Mouse (Mus musculus): ENCODE data around the gene Csnk1e.
"Not testable (repeated sequence)": the region's sequence is repeated elsewhere in the genome, so short reads cannot be mapped to it uniquely, and the experiment has no call there.

Csnk1e gene

DNA sequence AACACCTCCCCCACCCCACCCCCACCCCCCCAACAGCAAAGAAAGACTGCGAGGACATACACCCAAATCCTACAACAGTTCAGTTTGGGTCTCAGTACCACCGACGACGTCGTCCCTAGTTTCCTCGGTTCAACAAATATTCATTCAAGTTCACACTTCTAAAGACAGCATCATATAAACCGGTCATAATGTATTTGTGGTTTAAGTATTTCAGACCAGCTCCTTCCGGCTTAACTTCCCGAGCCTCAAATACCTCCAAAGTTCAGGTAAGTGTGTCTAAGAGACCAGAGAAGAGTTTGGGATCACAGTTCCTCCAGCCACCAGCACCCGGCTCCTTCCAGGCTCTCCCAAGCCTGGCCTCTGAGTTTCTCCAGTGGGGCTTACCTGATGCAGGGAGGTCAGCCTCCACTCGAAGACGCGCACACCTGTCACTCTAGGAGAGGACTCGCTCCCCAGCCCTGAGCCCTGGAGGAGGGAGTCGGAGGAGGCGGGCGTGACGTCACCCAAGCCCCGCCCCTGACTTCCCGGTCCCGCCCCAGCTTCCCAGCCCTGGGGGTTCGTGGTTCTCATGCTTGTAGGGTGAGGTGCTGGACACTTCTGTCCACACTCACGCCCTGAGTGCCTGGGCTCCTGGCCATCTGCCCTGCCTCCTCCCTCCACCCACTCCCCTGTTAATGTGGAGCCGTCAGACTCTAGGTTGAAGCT, at the start of gene Csnk1e:
Gene Csnk1e, minus strand, starts transcription at position 461 of the 705 bp plus-strand sequence.
- DNase-seq (ENCODE audit: low spot score) = peak; percentile 67

DNA sequence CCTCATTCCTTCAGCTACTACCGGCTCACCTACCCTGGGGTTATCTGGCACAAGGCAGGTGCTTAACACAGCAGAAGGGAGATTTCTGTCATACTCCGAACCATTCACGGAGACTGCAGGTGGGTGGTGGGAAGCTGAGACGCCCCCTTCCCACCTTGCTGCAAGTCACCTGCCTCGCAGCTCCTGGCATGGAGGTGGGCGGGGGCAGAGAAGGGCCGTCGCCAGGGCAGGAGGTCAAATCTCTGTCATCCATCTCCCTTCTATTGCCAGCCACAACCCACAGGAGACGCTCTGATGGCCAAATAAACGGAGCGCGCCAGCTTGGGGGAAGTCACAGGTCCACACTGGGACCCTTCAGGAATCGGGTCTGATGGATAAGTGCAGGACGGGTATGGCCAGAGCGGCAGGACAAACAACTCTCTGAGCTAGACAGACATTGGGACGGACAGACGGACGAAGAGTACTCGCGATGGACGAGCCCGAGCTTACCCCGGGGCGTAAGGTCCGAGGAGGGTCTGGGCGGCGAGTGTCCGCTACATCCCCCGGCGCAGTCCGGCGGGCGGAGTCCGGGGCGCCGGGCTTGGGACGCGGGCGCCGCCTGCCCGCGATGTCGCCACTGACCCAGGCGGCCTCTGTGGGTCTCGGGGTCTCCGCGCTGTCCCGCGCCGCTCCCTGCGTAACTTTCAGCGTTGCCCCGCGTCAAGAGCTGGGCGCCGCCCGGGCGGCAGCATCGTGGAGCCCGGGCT, 49.5 kb upstream of the Csnk1e start, which contains the start of gene Kcnj4:
Gene Kcnj4, minus strand, starts transcription at position 535 of the 746 bp plus-strand sequence.
- no peak for DNase-seq (ENCODE audit: low spot score)

DNA sequence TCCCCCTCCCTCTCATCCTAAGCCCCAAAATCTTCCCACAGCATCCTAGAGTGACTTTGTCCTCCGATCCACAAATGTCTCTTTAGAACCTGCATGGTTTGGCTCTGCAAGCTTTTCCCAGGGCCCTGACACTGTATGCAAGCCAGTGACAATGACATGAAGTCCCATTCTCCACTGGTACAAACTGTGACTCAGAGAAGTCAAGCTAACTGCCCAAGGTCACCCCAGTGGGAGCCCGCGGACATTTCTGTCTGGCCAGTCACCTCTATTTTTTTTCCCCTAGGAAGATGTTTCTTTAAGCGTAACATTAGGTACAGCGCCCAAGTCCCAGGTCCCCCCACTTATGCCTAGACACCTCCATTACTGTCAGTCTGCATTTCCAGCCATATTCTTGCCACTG, 48.1 kb upstream of the Csnk1e start:
- no peak for DNase-seq (ENCODE audit: low spot score)

DNA sequence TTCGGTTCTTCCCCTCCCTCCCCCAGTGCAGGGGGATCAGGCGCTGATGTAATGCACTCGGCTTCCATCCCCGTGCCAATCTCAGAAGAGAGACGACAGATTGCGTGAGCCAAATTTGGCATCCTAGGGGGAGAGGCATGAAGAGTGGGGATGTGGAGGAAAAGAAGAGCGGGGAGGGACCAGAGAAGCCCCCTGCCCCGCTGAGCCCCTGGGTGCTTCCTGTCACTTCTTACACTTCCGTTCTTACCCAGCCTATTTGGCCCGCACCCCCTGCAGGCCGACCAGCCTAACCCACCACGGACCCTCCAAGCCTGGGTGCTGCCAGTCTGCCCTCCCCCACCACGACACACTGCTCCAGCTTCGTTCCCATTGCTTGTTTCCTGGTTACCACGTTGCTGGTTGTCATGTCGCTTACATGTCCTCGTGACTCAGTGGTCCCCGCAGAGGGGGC, 47.5 kb upstream of the Csnk1e start:
- no peak for DNase-seq (ENCODE audit: low spot score)

DNA sequence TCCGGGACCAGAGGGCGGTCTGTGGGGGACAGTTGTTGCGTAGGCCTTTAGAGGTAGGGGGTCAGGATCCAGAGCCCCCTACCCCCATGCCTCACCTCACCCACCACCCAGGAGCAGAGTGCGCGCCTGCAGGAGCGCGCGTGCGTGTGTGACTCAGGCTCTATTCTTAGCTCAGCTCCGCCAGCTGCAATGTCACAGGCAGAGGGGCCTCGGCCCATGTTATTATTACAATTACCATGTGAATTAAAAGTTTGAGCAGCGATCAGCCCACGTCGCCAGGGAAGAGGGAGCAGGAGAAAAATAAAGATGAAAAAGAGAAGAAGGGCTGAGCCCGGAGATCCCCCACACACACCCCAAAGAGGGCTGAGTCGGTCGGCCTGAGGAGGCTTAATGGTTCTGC, 44.7 kb upstream of the Csnk1e start:
- DNase-seq (ENCODE audit: low spot score) = no peak

DNA sequence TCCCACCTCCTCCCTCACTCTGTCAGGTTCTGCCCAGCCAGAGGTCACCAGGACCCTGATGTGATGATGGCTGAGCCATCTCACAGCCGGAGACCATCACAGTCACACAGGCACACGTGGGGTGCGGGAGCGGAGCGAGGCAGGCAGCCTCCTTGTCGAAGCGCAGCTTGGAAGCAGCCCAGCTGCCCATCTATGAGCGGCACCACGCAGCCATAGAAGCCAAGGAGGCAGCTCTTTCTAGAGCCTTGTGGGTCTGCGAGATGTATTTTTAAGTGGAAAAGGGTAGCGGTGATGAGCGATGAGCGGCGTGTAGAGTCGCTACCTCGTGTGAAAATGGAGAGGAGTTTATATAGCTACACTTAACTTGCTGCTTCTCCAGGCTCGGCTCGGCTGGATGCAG, 38.2 kb upstream of the Csnk1e start:
- no peak for DNase-seq (ENCODE audit: low spot score)

DNA sequence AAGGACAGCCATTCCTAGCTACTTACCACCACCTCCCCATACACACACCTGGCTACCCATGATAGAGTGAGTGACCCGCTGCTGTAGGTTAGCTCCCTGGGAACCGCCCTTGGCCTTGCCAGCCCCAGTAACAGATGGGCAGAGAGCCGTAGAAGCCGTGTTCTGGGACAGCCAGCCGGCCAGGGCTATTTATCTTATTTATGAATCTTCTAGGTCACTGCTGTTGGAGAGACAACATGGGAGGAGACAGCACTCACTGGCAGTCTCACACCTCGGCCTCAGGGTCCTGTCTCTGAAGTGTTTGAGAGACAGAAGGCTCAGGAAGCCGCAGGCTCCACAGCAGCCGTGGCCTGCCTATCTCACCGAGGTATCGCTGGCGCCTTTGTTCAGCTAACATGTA, 34.1 kb upstream of the Csnk1e start:
- DNase-seq (ENCODE audit: low spot score) = no peak

DNA sequence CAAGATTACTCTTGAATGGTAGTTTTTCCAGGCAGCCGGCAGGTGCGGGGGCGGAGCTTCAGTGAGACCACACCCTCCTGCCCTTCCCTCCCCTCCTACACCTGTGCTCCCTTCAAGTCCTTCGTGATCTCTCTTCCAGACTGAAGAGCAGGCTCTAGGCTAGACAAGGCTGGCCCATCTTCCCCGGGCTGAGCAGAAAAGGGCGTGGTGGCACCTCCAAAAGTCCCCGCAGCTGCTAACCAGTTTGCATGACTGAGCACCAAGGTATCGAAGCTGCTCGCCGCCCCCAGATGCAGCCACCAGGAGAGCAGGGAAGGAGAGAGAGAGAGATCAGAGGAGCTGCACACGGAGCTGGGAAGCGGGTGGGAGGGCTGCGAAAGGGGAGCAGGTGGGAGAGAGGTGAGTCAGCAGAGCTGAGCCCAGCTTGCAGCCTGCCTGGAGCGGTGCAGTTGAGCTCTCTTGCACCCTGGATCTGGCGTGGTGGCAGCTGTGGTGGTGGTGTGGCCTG, 25.9 kb upstream of the Csnk1e start:
- DNase-seq (ENCODE audit: low spot score) = no peak

DNA sequence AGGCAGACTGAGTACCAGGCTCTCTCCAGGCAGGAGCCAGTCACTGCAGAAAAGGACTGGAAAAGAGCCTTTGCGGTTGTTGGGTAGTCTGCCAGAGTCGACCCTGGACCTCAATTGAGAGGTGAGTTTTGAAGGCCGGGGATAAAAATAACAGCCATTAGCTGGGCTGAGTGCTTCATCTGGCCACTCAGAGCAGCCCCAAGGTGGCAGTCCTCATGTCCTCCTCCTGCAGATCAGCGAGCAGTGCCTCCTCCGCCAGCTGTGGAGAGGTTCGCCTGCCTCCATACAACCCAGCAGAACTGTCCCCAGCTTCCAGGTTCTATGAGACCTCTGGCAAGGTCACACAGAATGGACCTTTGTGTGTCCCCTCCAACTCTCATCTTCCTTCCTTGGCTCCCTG, 21.9 kb upstream of the Csnk1e start:
- no peak for DNase-seq (ENCODE audit: low spot score)

DNA sequence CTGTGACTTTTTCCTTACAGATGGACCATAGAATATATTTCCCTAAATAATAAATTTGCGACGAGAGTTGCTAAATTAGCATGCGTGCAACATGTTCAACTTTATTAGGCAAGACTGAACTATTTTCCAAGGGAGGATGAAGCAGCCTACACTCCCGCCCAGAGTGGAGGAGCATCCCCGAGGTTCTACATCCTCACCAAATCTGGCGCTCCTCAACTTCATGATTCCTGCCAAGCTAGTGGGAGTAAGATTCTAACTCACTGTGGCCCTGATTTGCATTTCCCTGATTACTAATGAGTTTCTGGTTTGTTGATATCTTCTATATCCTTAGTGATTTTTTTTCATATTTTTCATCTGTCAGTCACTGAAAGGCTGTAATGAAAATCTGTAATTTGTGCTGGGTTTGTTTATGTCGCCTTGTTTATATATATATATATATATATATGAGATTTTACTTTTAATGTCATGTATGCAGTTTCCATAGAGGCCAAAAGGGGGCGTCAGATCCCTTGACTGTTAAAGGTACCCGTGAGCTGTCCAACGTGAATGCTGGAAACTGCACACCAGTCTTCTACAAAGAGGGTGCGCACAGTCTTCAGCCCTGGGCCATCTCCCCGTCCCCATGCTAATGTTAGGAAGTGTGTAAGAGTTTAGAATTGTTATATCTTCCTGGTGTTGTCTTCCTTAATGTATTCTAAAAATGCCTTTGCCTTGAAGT, 18.4 kb upstream of the Csnk1e start:
- DNase-seq (ENCODE audit: low spot score) = no peak

DNA sequence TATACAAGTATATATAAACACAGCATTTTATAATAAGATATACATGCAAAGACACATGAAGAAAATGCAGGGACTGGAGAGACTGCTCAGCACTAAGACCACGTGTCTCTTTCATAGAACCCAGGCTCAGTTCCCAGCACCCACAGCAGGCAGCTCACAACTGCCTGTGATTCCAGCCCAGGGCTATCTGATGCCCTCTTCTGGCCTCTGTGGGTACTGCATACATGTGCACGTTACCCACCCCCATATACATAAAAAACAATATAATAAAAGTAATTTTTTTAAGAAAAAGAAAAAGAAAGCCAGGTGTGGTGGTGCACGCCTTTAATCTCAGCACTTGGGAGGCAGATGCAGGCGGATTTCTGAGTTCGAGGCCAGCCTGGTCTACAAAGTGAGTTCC, 17.7 kb upstream of the Csnk1e start:
- no peak for DNase-seq (ENCODE audit: low spot score)

DNA sequence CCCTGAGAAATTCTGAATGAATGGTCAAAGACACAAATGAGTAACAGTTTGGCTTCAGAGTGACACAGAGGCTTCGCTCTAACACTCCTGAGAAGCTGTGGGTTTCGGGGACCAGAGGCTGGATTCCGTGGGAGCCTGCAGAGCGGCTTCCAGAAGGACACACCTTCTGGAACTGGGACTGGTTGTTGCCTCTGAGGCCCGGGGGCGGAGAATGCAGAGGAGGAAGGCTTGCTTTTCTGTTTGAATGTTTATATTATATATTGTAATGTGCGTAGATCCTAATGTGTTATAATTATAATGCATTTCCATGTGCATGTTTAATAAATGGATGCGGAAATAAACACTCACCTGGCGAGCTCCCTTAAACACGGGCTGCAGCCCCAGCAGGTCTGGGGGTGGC, 15.7 kb upstream of the Csnk1e start:
- no peak for DNase-seq (ENCODE audit: low spot score)

DNA sequence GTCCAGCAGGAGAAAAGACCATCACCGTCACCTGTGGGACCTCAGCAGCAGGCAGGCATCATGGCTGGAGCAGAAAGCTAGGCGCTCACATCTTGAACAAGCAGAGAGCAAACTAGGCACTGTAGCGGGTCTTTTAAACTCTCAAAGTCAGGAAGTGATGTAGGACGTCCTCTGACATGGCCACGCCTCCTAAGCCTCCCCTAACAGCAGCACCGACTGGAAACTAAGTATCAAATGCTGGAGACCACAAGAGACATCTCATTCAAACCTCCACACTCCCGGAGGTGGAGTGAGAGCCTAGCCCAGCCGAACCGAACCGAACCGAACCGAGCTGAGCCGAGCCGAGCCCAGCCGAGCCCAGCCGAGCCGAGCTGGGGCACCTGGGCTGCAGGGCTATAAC, 15.2 kb upstream of the Csnk1e start:
- no peak for DNase-seq (ENCODE audit: low spot score)

DNA sequence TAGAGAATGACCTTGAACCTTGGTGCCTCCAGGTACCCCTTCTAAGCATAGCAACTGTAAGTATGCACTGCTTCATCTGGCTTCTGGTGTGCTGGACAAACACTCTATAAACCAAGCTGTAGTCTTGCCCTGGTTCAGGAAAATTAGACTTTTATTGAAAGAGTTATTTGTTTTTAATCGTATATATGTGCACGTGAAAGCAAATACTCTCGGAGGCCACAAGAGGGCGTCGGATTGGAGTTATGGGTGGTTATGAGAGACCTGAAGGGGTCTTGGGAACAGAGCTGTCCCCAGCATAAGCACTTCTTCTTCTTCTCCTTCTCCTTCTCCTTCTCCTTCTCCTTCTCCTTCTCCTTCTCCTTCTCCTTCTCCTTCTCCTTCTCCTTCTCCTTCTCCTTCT, 14.2 kb upstream of the Csnk1e start:
- DNase-seq (ENCODE audit: low spot score) = no peak

DNA sequence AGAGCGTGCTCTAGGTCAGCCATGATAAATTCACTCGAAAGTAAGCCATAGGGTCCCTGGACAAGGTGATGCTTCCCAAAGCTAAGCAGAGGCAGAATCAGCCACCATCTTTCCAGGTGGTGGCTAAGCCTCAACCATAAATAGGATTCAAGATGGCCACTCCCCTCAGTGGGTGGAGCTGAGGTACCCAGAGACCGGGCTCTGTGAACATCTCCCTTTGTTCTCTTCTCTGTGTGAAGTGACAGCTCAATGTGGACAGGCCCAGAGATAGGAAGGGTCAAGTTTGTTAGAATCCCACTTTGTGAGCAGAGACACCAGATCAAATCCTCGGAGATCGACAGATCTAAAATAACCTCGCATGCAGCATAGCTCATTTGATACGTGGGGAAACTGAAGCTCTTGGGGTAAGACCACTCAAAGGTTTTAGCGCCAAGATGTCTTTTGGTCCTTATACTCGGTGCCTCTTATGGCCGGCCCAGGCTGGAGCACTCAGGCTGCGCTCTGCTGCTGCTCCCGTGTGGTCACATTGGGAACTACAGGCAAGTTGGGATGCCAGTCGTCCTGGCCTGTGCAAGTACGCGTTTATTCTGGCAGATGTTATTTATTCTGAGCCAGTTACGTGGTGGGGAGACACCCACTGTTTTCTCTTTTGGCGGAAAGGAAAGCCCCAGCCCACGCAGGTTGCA, 11.4 kb upstream of the Csnk1e start:
- DNase-seq (ENCODE audit: low spot score) = peak; percentile 88

DNA sequence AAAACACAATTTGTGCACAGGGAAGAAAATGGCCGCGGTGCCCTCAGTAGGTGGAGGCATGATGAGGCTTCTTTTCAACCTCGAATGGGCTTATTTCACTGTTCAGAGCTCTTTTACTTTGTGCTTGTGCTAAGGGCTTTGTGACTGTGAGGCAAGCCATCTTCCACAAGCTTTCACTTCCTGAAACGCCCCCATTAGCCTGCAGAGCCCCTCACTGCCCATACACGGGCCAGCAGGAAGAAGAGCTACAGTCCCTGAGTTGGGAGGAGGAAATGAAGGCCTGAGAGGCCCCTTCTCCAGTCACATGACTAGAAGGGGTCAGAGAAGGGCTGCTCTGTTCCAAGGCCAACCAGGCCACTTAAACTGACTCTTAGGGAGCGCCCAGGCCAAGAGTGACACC, 1.2 kb upstream of the Csnk1e start:
- no peak for DNase-seq (ENCODE audit: low spot score)

DNA sequence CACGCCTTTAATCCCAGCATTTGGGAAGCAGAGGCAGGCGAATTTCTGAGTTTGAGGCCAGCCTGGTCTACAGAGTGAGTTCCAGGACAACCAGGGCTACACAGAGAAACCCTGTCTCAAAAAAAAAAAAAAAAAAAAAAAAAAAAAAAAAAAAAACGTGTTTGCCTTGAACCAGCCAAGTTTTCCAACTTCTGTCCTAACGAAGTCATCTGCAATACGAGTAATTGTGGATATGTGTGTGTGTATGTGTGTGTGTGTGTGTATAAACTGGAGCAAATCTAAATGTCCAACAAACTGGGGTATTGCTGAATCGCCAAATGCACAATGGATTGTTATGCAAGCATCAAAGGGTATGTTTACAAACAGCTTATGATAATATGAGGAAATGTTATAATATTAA, 738 bp upstream of the Csnk1e start:
- DNase-seq (ENCODE audit: low spot score) = not testable (repeated sequence)

DNA sequence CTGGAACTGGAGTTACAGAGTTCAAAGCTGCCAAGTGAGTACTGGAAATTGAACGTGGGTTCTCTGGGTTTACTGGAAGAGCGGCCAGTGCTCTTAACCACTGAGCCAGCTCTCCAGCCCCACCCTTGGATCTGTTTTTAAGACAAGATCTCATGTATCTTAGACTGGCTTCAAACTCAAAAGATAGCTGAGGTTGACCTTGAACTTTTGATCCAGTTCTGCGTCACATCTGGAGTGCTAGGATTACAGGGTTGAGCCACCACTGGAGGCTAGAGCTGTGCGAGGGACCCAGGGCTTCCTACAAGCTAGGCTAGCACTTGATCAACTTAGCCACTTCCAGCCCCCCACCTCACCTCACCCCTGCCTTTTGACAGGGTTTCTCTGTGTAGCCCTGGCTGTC, 1.5 kb downstream of the Csnk1e start:
- no peak for DNase-seq (ENCODE audit: low spot score)

DNA sequence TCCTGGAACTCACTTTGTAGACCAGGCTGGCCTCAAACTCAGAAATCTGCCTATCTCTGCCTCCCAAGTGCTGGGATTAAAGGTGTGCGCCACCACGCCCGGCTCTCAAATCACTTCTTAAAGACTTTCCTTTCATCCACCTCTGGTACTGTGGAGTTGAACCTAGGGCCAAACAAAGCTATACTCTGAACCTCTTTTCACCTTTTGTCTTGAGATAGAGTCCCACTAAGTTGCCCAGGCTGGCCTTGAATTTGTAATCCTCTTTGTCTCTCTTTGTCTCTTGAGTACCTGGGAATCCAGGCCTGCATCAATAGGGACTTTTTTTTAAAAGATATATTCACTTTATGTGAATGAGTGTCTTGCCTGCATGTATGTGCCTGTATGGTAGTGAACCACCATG, 7.3 kb downstream of the Csnk1e start:
- no peak for DNase-seq (ENCODE audit: low spot score)

DNA sequence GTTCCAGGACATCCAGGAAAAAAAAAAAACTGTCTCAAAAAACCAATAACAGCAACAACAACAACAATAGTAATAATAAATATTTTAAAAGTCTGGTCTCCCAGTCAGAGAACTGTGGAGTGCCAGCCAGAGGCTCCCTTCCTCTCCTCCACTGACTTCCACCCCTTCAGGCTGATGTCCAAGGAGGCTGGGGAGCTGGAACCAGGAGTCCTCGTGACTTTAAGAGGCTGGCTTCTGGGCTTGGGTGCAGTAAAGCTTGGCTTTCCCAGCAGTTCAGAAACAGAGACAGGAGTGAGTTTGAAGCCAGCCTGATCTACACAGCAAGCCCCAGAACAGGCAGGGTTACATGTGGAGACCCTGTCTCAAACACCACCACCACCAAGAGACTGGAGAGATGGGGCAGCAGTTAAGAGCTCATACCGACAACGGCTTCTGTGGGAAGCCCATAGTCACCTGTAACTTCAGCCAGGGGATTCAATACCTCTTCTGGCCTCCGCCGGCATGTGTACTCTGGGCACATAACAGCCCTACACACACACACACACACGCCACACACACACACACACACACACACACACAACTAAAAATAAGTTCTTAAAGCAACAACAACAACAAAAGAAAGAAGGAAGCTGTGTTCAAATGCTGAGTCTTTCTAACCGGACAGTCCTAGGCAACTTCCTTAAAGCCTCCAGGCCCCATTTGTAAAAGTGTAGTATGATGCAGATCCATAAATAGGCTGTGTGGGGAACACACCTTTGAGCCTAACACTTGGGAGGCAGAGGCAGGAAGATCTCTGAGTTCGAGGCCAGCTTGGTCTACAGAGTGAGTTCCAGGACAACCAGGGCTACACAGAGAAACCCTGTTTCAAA, 9.3 kb downstream of the Csnk1e start:
- no peak for DNase-seq (ENCODE audit: low spot score)

DNA sequence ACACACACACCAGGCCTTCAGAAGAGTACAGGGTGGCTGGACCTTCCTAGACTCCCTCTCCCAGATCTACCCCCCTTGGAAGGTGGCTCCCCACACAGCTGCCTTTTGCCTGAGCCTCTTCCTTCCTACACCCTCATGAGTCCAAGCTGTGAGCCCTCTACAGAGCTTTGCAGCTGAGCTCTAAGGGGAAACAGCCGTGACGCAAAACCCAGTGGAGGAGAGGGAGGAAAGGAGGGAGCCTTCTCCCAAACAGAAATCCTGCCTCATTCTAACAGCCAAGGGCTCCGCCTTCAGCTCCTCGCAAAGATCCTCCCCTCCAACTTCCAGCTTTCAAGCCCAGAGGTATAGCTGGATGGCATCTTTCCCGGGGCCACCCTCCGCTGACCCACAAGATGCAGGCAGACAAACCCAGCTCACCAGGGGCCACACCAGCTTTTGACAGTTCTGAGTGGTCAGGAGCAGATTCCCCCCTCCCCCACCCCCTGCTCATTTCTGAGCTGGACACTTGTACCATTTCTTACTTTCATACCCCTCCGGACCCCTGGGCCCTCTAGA, 11.4 kb downstream of the Csnk1e start:
- no peak for DNase-seq (ENCODE audit: low spot score)

Measured in urinary bladder, postnatal 25 days (tissue).